Mouse (Mus musculus): ENCODE data around the gene Hivep1. TPM values are rescaled to one million over a fixed set of nuclear protein-coding genes. Genes with fewer than 3 reads are reported as not detected.
A peak's percentile ranks its signal among the peaks of the same experiment; 100 is the strongest.

Hivep1 gene
- polyA plus RNA-seq, 1 experiment from 2014 or later, result 8.4 TPM

DNA sequence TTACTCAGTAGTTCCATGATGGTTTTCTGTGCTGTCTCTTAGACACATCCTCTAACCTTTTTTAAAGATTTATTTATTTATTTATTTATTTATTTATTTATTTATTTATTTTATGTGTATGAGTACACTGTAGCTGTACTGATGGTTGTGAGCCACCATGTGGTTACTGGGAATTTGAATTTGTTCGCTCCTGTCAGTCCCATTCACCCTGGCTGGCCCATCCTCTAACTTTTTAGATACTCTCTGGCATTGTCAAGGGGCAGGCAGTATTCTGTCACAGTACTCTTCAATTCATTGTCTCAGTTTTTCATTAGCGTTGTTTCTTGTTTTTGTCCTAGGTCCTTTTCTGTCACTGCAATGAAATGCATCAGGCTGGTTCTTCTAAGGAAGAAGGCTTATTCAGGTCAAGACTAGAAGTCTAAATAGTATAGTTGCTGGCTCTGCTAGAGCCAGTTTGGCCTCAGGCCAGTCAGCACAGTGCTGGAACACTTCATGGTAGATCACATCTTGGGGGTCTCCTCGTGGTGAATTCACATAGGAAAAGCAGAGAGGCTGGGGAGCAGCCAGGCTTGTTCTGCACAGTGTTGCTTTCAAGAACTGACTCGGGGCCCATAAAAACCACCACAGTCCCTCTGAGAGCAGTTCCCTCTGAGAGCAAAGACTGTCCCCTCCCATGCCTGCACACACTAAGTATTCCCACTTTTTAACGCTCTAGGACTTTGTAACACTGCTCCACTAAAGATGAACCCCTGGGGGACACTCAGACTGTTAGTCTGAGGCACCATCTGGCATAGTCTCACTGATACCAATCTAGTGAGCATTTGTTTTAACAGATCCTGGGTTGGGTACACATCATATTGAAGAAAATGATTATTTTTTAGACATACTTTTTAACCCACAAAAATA lies 70.2 kb downstream of the Hivep1 start:
- H3K9me3 ChIP-seq (ENCODE audit: low read length), result no peaks in the 10 kb centered on the region
- no peaks in the 10 kb centered on the region for H3K27me3 ChIP-seq (ENCODE audit: insufficient read depth, low read length)
- H3K9ac ChIP-seq (replicated peaks; ENCODE audit: low read length), result no peak overlapping the region
- no peak overlapping the region for H3K4me3 ChIP-seq (ENCODE audit: low read length)
- no peak for ATAC-seq (ENCODE audit: low FRiP score, low TSS enrichment)
- peaks cover 3% of the 10 kb centered on the region; the same call in 1 of the 2 replicates for H3K36me3 ChIP-seq (ENCODE audit: insufficient read depth, low read length)
- H3K4me1 ChIP-seq (ENCODE audit: insufficient read depth, low read length), result no peaks in the 10 kb centered on the region
- no peak overlapping the region for H3K4me2 ChIP-seq (replicated peaks; ENCODE audit: low read depth, low read length)
- no peak overlapping the region for H3K27ac ChIP-seq (ENCODE audit: low read length)
- 82% methylated on average over 5 of the region's 5 CpGs for WGBS

DNA sequence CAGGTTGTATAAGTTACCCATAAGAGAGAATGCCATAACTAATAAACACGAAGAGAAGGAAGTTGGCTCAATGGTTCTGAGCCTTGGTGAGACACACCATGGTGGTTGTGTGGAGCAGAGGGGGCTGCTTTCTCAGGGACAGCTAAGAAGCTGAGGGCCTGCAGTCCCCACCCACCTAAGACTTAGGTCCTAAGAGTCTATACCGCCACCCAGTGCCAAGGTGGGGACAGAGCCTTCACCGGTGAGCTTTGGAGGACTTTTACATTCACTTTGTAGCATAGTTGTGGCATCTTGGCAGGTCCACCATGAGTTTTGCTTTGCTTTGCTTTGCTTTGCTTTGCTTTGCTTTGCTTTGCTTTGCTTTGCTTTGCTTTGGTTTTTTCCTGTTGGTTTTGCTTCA lies 92.8 kb downstream of the Hivep1 start:
- peaks cover 14% of the 10 kb centered on the region for H3K4me1 ChIP-seq (ENCODE audit: insufficient read depth, low read length)
- no peak overlapping the region for H3K9ac ChIP-seq (replicated peaks; ENCODE audit: low read length)
- H3K36me3 ChIP-seq (ENCODE audit: insufficient read depth, low read length), result 0 out of 2 replicates have a peak, but pooled peaks cover 3% of the 10 kb centered on the region
- H3K27me3 ChIP-seq (ENCODE audit: insufficient read depth, low read length), result no peaks in the 10 kb centered on the region
- H3K4me3 ChIP-seq (ENCODE audit: low read length), result no peak overlapping the region
- 80% methylated on average over 3 of the region's 3 CpGs for WGBS
- ATAC-seq (ENCODE audit: low FRiP score, low TSS enrichment), result no peak
- H3K4me2 ChIP-seq (replicated peaks; ENCODE audit: low read depth, low read length), result no peak overlapping the region
- H3K27ac ChIP-seq (ENCODE audit: low read length), result no peak overlapping the region
- H3K9me3 ChIP-seq (ENCODE audit: low read length), result no peaks in the 10 kb centered on the region

DNA sequence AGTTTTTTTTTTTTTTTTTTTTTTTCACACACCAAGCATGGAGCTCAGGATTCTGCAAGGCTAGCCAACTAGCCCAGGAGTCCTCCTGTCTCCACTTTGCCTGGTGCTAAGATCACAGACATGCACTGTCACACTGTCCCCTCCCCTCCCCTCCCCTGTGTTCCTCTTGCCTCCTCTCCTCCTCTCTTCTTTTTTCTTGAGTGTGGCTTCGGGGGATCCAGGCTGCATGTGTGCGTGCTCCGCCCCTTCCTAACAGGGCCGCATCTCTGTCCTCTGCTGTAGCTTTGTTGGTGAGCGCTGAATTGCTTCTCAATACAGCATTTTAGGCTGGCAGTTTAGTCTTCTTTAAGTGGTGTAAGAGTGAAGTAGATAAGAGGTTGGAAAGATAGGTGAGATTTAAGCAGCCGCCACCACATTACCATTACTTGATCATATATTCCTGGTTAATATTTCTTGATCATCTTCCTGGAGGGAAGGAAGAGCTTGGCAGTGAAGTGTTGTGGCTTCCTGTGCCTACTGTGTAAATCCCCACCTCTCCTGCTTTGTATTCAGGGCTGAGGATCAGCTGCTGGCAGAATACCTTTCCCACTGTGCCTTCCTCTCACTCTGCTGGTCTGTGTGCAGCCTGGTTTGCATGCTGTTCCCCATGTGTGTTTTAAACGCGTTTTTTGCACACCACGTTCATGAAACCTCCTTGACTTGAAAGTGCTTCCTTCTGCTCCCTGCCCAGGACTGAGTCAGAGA lies 97.7 kb downstream of the Hivep1 start:
- Histone ChIP-seq H3K27me3 (ENCODE audit: insufficient read depth, low read length) (no peaks in the 10 kb centered on the region), H3K4me1 (ENCODE audit: insufficient read depth, low read length) (peaks cover 30% of the 10 kb centered on the region), H3K4me3 (ENCODE audit: low read length) (no peak overlapping the region), H3K9ac (replicated peaks; ENCODE audit: low read length) (0 out of 2 replicates have a peak overlapping the region, but pooled peaks have one; percentile 16), H3K36me3 (ENCODE audit: insufficient read depth, low read length) (peaks cover 2% of the 10 kb centered on the region; the same call in 1 of the 2 replicates), H3K4me2 (replicated peaks; ENCODE audit: low read depth, low read length) (no peak overlapping the region), H3K27ac (ENCODE audit: low read length) (peak overlapping the region; percentile 73), H3K9me3 (ENCODE audit: low read length) (no peaks in the 10 kb centered on the region)
- no peak for ATAC-seq (ENCODE audit: low FRiP score, low TSS enrichment)
- WGBS, result 39% methylated on average over 9 of the region's 9 CpGs

DNA sequence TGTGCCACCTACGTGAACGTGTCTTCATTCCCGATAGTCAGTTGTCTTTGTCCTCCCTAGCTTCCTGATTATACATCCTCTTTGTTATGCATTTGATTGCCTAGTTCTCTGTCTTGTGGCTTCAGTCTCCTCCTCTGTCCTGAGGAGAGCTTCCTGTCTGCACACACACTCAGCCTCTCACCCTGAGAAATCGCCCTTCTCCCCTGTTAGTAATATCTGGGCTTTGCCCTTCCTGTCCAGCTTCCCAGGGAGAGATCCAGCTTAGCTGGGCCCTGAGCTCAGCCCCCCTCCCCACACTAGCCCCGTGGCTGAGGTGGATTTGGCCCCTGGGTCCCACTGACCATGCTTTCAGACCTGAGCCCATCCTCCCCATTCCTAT lies 98.2 kb downstream of the Hivep1 start:
- Histone ChIP-seq H3K27ac (ENCODE audit: low read length) (peak overlapping the region; percentile 73), H3K27me3 (ENCODE audit: insufficient read depth, low read length) (no peaks in the 10 kb centered on the region), H3K4me3 (ENCODE audit: low read length) (no peak overlapping the region), H3K9ac (replicated peaks; ENCODE audit: low read length) (no peak overlapping the region; the same call in 1 of the 2 replicates), H3K4me2 (replicated peaks; ENCODE audit: low read depth, low read length) (0 out of 2 replicates have a peak overlapping the region, but pooled peaks have one; percentile 10), H3K4me1 (ENCODE audit: insufficient read depth, low read length) (peaks cover 30% of the 10 kb centered on the region), H3K36me3 (ENCODE audit: insufficient read depth, low read length) (peaks cover 7% of the 10 kb centered on the region; the same call in 1 of the 2 replicates), H3K9me3 (ENCODE audit: low read length) (no peaks in the 10 kb centered on the region)
- WGBS, result 36% methylated on average over 5 of the region's 5 CpGs
- peak; percentile 55; the same call in 1 of the 2 replicates for ATAC-seq (ENCODE audit: low FRiP score, low TSS enrichment)

DNA sequence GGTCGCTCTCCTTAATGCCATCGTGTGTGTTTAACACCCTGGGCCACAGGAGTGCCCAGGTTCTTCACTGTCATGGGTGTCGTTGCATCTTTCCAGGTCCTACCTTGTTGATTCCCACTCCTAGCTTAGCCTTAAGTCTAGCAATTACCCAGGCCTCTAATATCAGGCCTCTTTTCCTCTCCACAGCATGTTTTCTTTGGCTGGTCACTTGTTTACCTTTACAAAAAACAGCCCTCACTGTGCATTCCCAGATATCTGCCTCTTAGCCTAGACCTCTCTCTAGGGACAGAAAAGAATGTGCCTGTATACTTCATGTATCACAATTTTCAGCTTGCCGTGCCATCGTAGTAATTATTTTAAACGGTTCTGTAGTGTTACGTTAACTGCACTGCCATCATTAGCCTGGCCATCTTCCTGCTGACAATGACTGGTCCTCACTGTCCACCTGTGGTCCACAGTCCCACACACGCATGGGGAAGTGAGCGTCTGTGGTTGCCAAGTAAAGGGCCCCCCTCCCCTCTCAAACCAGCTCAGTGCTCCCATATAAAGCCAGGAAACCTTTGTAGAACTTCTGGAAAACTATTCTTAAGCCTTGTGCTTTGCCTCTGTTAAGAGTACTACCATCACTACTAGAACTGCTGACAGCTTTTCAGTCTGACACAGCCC lies 98.8 kb downstream of the Hivep1 start:
- H3K27ac ChIP-seq (ENCODE audit: low read length), result peak overlapping the region; percentile 73
- H3K36me3 ChIP-seq (ENCODE audit: insufficient read depth, low read length), result peaks cover 12% of the 10 kb centered on the region; the same call in 1 of the 2 replicates
- H3K4me3 ChIP-seq (ENCODE audit: low read length), result no peak overlapping the region
- WGBS, result 59% methylated on average over 9 of the region's 9 CpGs
- peak; percentile 73; the same call in 1 of the 2 replicates for ATAC-seq (ENCODE audit: low FRiP score, low TSS enrichment)
- no peak overlapping the region; the same call in 1 of the 2 replicates for H3K9ac ChIP-seq (replicated peaks; ENCODE audit: low read length)
- peaks cover 30% of the 10 kb centered on the region for H3K4me1 ChIP-seq (ENCODE audit: insufficient read depth, low read length)
- H3K4me2 ChIP-seq (replicated peaks; ENCODE audit: low read depth, low read length), result 0 out of 2 replicates have a peak overlapping the region, but pooled peaks have one; percentile 10
- no peaks in the 10 kb centered on the region for H3K9me3 ChIP-seq (ENCODE audit: low read length)
- H3K27me3 ChIP-seq (ENCODE audit: insufficient read depth, low read length), result no peaks in the 10 kb centered on the region

DNA sequence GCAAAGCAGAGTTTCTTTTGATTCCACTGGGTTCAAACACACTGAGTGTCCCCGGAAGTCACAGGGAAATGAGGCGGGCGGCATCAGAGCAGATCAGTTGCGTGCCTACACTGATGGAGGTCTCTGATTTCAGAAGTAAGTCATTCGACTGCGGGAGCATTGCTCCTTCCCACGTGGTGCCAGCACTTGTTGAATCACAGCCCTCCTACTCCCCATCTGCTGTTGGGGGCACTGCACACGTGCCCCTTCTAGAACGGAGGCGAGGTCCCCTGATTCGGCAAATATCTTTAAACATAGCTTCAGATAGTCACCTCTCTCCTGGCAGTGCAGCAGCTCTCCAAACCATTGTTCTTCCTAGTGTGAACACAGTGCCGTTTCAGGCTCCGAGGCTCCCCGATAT lies 106.4 kb downstream of the Hivep1 start:
- Histone ChIP-seq H3K4me1 (ENCODE audit: insufficient read depth, low read length) (no peaks in the 10 kb centered on the region), H3K9me3 (ENCODE audit: low read length) (no peaks in the 10 kb centered on the region), H3K4me3 (ENCODE audit: low read length) (no peak overlapping the region), H3K27me3 (ENCODE audit: insufficient read depth, low read length) (no peaks in the 10 kb centered on the region), H3K27ac (ENCODE audit: low read length) (no peak overlapping the region), H3K9ac (replicated peaks; ENCODE audit: low read length) (no peak overlapping the region), H3K36me3 (ENCODE audit: insufficient read depth, low read length) (peaks cover 52% of the 10 kb centered on the region), H3K4me2 (replicated peaks; ENCODE audit: low read depth, low read length) (no peak overlapping the region)
- WGBS, result 85% methylated on average over 14 of the region's 14 CpGs
- ATAC-seq (ENCODE audit: low FRiP score, low TSS enrichment), result no peak

DNA sequence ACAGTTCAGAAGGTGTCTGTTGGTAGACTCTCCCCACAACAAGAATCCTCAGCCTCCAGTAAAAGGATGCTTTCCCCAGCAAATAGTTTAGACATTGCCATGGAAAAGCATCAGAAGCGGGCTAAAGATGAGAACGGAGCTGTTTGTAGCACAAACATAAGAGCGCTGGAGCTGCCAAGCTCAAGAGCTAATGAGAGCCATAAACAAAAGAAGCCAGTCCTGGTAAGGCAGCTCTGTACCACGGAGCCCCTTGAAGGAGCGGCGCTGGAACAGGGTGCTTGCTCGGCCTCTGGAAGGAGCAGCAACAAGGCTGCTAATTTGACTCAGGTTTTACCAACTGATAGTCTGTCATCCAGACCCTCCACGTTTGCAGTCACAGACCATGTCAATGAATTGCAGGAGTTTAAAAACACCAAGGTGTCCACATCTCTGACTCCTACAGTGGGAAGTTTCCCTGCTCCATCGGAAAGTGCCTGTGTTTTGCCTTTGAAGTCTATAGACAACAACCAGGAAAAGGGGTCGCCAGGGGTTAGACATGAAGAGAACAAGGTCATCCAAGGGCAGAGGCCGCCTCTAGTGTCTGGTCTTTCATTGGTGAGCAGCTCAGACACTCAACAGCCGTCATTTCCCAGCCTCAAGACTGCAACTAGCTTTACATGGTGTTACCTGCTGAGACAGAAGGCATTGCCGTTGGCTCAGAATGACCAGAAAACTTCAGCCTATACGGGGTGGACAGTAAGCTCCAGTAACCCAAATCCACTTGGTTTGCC lies 107.8 kb downstream of the Hivep1 start:
- no peaks in the 10 kb centered on the region for H3K27me3 ChIP-seq (ENCODE audit: insufficient read depth, low read length)
- ATAC-seq (ENCODE audit: low FRiP score, low TSS enrichment), result no peak
- no peaks in the 10 kb centered on the region for H3K4me1 ChIP-seq (ENCODE audit: insufficient read depth, low read length)
- H3K9me3 ChIP-seq (ENCODE audit: low read length), result no peaks in the 10 kb centered on the region
- H3K4me3 ChIP-seq (ENCODE audit: low read length), result no peak overlapping the region
- no peak overlapping the region for H3K27ac ChIP-seq (ENCODE audit: low read length)
- no peak overlapping the region for H3K9ac ChIP-seq (replicated peaks; ENCODE audit: low read length)
- 71% methylated on average over 14 of the region's 14 CpGs for WGBS
- H3K36me3 ChIP-seq (ENCODE audit: insufficient read depth, low read length), result peaks cover 49% of the 10 kb centered on the region
- H3K4me2 ChIP-seq (replicated peaks; ENCODE audit: low read depth, low read length), result no peak overlapping the region

DNA sequence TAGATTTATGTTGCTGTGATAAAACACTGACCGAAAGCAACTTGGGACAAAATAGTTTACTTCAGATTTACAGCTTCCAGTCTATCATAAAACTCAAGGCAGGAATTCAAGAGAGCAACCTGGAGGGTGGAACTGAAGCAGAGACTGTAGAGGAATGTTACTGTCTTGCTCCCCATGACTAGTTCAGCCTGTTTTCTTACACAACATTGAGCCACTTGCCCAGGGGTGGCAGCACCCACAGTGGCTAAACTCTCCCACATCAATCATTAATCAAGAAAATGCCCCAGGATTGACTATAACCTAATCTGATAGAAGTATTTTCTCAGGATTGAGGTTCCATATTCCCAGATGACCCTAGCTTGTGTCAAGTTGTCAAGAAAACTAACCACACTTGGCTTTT lies 119.0 kb downstream of the Hivep1 start:
- Histone ChIP-seq H3K9ac (replicated peaks; ENCODE audit: low read length) (no peak overlapping the region), H3K4me1 (ENCODE audit: insufficient read depth, low read length) (no peaks in the 10 kb centered on the region), H3K27ac (ENCODE audit: low read length) (no peak overlapping the region), H3K4me2 (replicated peaks; ENCODE audit: low read depth, low read length) (no peak overlapping the region), H3K9me3 (ENCODE audit: low read length) (no peaks in the 10 kb centered on the region), H3K27me3 (ENCODE audit: insufficient read depth, low read length) (no peaks in the 10 kb centered on the region), H3K36me3 (ENCODE audit: insufficient read depth, low read length) (peaks cover 22% of the 10 kb centered on the region), H3K4me3 (ENCODE audit: low read length) (no peak overlapping the region)
- ATAC-seq (ENCODE audit: low FRiP score, low TSS enrichment), result no peak; the same call in 1 of the 2 replicates
- whole genome bisulfite sequencing, result 43% methylated on average over 1 of the region's 1 CpGs
